Mouse (Mus musculus): ENCODE measurements at regions not wholly inside any gene's neighbourhood (a gene's known extent, or its start where the extent isn't known, plus 50 kb on each side); places are given as distances from the start of the nearest gene placed in this dataset.
"Not testable (repeated sequence)": the region's sequence is repeated elsewhere in the genome, so short reads cannot be mapped to it uniquely, and the experiment has no call there.

GRCm38 (mm10) chr1:41909799-41910198 is 785.8 kb upstream of the Pou3f3 start:
- H3K27me3 ChIP-seq (replicated peaks), result no peaks in the 10 kb centered on the region
- no peak overlapping the region for H3K27ac ChIP-seq
- no peak overlapping the region for H3K9ac ChIP-seq
- no peaks in the 10 kb centered on the region for H3K36me3 ChIP-seq
- no peak overlapping the region for H3K4me3 ChIP-seq (replicated peaks)
- 77% methylated on average over 5 of the region's 5 CpGs for WGBS
- no peak for ATAC-seq
- H3K4me2 ChIP-seq (replicated peaks), result no peak overlapping the region
- no peaks in the 10 kb centered on the region for H3K9me3 ChIP-seq
- H3K4me1 ChIP-seq (replicated peaks), result no peaks in the 10 kb centered on the region

- Histone ChIP-seq H3K4me1 (replicated peaks) (no peaks in the 10 kb centered on the region), H3K27ac (no peak overlapping the region), H3K9me3 (no peaks in the 10 kb centered on the region), H3K9ac (no peak overlapping the region), H3K27me3 (replicated peaks) (no peaks in the 10 kb centered on the region), H3K4me2 (replicated peaks) (no peak overlapping the region), H3K4me3 (replicated peaks) (no peak overlapping the region), H3K36me3 (no peaks in the 10 kb centered on the region)
- ATAC-seq, result no peak
- 44% methylated on average over 4 of the region's 4 CpGs for WGBS
Measured at GRCm38 (mm10) chr1:41916730-41917347, 778.7 kb upstream of the Pou3f3 start.

GRCm38 (mm10) chr1:41917807-41918206 is 777.8 kb upstream of the Pou3f3 start:
- H3K27ac ChIP-seq, ATAC-seq: not testable (repeated sequence)
- whole genome bisulfite sequencing, result 84% methylated on average over 5 of the region's 5 CpGs

GRCm38 (mm10) chr1:41918394-41919262 is 776.9 kb upstream of the Pou3f3 start:
- no peak overlapping the region for H3K4me2 ChIP-seq (replicated peaks)
- 53% methylated on average over 11 of the region's 11 CpGs for WGBS
- no peak overlapping the region for H3K27ac ChIP-seq

More at GRCm38 (mm10) chr1:41917807-41918206, 777.8 kb upstream of the Pou3f3 start:
- H3K36me3 ChIP-seq; H3K4me2 ChIP-seq (replicated peaks); H3K4me1 ChIP-seq (replicated peaks); H3K9me3 ChIP-seq; H3K27me3 ChIP-seq (replicated peaks); H3K4me3 ChIP-seq (replicated peaks); H3K9ac ChIP-seq: not testable (repeated sequence)

GRCm38 (mm10) chr1:41933777-41934176 is 761.8 kb upstream of the Pou3f3 start:
- 36% methylated on average over 1 of the region's 1 CpGs for WGBS
- H3K4me2 ChIP-seq (replicated peaks), result no peak overlapping the region

More at GRCm38 (mm10) chr1:41918394-41919262, 776.9 kb upstream of the Pou3f3 start:
- Histone ChIP-seq H3K27me3 (replicated peaks) (no peaks in the 10 kb centered on the region), H3K4me1 (replicated peaks) (no peaks in the 10 kb centered on the region), H3K4me3 (replicated peaks) (no peak overlapping the region), H3K9ac (no peak overlapping the region), H3K36me3 (no peaks in the 10 kb centered on the region), H3K9me3 (no peaks in the 10 kb centered on the region)
- ATAC-seq, result no peak

GRCm38 (mm10) chr1:41935912-41936478 is 759.6 kb upstream of the Pou3f3 start:
- Histone ChIP-seq H3K4me3 (replicated peaks) (no peak overlapping the region), H3K4me2 (replicated peaks) (no peak overlapping the region), H3K27me3 (replicated peaks) (no peaks in the 10 kb centered on the region), H3K27ac (no peak overlapping the region), H3K4me1 (replicated peaks) (no peaks in the 10 kb centered on the region), H3K9me3 (no peaks in the 10 kb centered on the region), H3K36me3 (no peaks in the 10 kb centered on the region), H3K9ac (no peak overlapping the region)
- no peak for ATAC-seq
- 93% methylated on average over 7 of the region's 7 CpGs for WGBS

More at GRCm38 (mm10) chr1:41933777-41934176, 761.8 kb upstream of the Pou3f3 start:
- ATAC-seq, result no peak
- Histone ChIP-seq H3K4me1 (replicated peaks) (no peaks in the 10 kb centered on the region), H3K27ac (no peak overlapping the region), H3K27me3 (replicated peaks) (no peaks in the 10 kb centered on the region), H3K4me3 (replicated peaks) (no peak overlapping the region), H3K36me3 (no peaks in the 10 kb centered on the region), H3K9me3 (no peaks in the 10 kb centered on the region), H3K9ac (no peak overlapping the region)

- no peaks in the 10 kb centered on the region for H3K4me1 ChIP-seq (replicated peaks)
- H3K4me2 ChIP-seq (replicated peaks), result no peak overlapping the region
- WGBS, result 63% methylated on average over 2 of the region's 2 CpGs
- no peak overlapping the region for H3K27ac ChIP-seq
- no peak for ATAC-seq
- no peak overlapping the region for H3K9ac ChIP-seq
- H3K4me3 ChIP-seq (replicated peaks), result no peak overlapping the region
- no peaks in the 10 kb centered on the region for H3K27me3 ChIP-seq (replicated peaks)
- H3K9me3 ChIP-seq, result no peaks in the 10 kb centered on the region
- no peaks in the 10 kb centered on the region for H3K36me3 ChIP-seq
Measured at GRCm38 (mm10) chr1:41960982-41961381, 734.6 kb upstream of the Pou3f3 start.

GRCm38 (mm10) chr1:41981545-41981944 is 714.0 kb upstream of the Pou3f3 start:
- Histone ChIP-seq H3K9ac (no peak overlapping the region), H3K27me3 (replicated peaks) (no peaks in the 10 kb centered on the region), H3K4me1 (replicated peaks) (no peaks in the 10 kb centered on the region), H3K27ac (no peak overlapping the region), H3K4me3 (replicated peaks) (no peak overlapping the region), H3K36me3 (no peaks in the 10 kb centered on the region), H3K9me3 (no peaks in the 10 kb centered on the region), H3K4me2 (replicated peaks) (no peak overlapping the region)
- 89% methylated on average over 5 of the region's 5 CpGs for WGBS
- ATAC-seq, result no peak

- 90% methylated on average over 6 of the region's 6 CpGs for WGBS
- H3K27me3 ChIP-seq (replicated peaks), result no peaks in the 10 kb centered on the region
- H3K4me2 ChIP-seq (replicated peaks), result no peak overlapping the region
- no peak for ATAC-seq
- H3K4me1 ChIP-seq (replicated peaks), result no peaks in the 10 kb centered on the region
- H3K9me3 ChIP-seq, result no peaks in the 10 kb centered on the region
- no peak overlapping the region for H3K9ac ChIP-seq
- H3K27ac ChIP-seq, result no peak overlapping the region
- no peak overlapping the region for H3K4me3 ChIP-seq (replicated peaks)
- H3K36me3 ChIP-seq, result no peaks in the 10 kb centered on the region
Measured at GRCm38 (mm10) chr1:42006235-42006634, 689.3 kb upstream of the Pou3f3 start.

- 93% methylated on average over 3 of the region's 3 CpGs for WGBS
- ATAC-seq, result no peak
- Histone ChIP-seq H3K27ac (no peak overlapping the region), H3K27me3 (replicated peaks) (no peaks in the 10 kb centered on the region), H3K36me3 (no peaks in the 10 kb centered on the region), H3K9ac (no peak overlapping the region), H3K4me3 (replicated peaks) (no peak overlapping the region), H3K4me2 (replicated peaks) (no peak overlapping the region), H3K9me3 (no peaks in the 10 kb centered on the region), H3K4me1 (replicated peaks) (no peaks in the 10 kb centered on the region)
Measured at GRCm38 (mm10) chr1:42008046-42008445, 687.5 kb upstream of the Pou3f3 start.

GRCm38 (mm10) chr1:42012911-42013310 is 682.7 kb upstream of the Pou3f3 start:
- H3K36me3 ChIP-seq, result no peaks in the 10 kb centered on the region
- no peak overlapping the region for H3K9ac ChIP-seq
- no peaks in the 10 kb centered on the region for H3K9me3 ChIP-seq
- H3K27me3 ChIP-seq (replicated peaks), result no peaks in the 10 kb centered on the region
- H3K4me1 ChIP-seq (replicated peaks), result no peaks in the 10 kb centered on the region
- ATAC-seq, result no peak
- H3K27ac ChIP-seq, result no peak overlapping the region
- H3K4me2 ChIP-seq (replicated peaks), result no peak overlapping the region
- 82% methylated on average over 3 of the region's 3 CpGs for WGBS
- no peak overlapping the region for H3K4me3 ChIP-seq (replicated peaks)

- Histone ChIP-seq H3K4me2 (replicated peaks) (no peak overlapping the region), H3K27ac (no peak overlapping the region)
- ATAC-seq, result no peak
Measured at GRCm38 (mm10) chr1:42018966-42019365, 676.6 kb upstream of the Pou3f3 start.

More at GRCm38 (mm10) chr1:42018966-42019365, 676.6 kb upstream of the Pou3f3 start:
- WGBS, result 68% methylated on average over 2 of the region's 2 CpGs
- Histone ChIP-seq H3K36me3 (no peaks in the 10 kb centered on the region), H3K9ac (no peak overlapping the region), H3K27me3 (replicated peaks) (no peaks in the 10 kb centered on the region), H3K4me3 (replicated peaks) (no peak overlapping the region), H3K4me1 (replicated peaks) (no peaks in the 10 kb centered on the region), H3K9me3 (no peaks in the 10 kb centered on the region)

All from intestine, embryonic 15.5 days (tissue).